Mouse (Mus musculus): ENCODE measurements around the gene Fgfr2.

Gene Fgfr2

GRCm38 (mm10) chr7:132393582-132394175 lies 729.5 kb downstream of the Fgfr2 start:
- DNase-seq (ENCODE audit: low spot score), result no peak

- DNase-seq (ENCODE audit: low spot score), result no peak
Measured at GRCm38 (mm10) chr7:132393014-132393406, 730.1 kb downstream of the Fgfr2 start.

- DNase-seq (ENCODE audit: low spot score), result no peak
Measured at GRCm38 (mm10) chr7:132392233-132393013, 730.7 kb downstream of the Fgfr2 start.

DNA sequence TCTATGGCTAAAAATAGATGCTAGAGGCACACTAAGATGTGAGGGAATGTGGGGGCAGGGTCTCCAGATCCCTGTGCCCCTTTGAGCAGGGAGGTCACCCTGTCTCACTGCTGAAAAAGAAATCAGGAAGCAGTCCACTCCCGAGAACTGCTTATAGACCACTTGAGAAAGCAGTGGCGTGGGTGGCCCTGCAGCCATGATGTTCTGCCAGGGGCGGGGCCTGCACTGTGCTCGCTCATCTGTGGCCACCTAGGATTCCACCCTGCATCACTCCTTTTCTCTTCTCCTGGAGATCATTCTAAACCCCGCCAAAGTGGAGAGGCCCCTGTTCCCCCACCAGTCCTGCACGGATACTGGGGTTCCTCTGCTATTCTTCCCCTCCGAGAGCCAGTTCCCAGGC lies 733.7 kb downstream of the Fgfr2 start:
- DNase-seq (ENCODE audit: low spot score), result no peak

- DNase-seq (ENCODE audit: low spot score), result no peak
Measured at GRCm38 (mm10) chr7:132387507-132387906, 735.6 kb downstream of the Fgfr2 start.

DNA sequence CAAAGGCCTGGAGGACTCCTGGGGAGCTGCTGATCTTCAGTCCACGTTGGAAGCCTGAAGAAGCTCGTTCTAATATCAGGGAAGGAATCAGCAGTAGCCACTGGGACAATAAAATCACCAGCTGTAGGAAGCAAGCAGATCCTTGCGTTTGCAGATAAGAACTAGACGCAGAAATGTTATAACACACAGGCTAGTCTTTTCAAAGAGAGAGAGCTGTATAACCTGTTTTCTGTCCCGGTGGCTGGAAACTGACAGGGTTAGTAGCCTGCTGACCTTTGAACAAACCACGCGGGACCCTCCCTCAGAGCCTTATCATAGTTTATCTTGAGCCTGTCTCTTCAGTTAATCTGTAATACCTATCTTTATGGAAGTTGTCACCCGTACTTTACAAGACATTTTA lies 736.8 kb downstream of the Fgfr2 start:
- DNase-seq (ENCODE audit: low spot score), result no peak

DNA sequence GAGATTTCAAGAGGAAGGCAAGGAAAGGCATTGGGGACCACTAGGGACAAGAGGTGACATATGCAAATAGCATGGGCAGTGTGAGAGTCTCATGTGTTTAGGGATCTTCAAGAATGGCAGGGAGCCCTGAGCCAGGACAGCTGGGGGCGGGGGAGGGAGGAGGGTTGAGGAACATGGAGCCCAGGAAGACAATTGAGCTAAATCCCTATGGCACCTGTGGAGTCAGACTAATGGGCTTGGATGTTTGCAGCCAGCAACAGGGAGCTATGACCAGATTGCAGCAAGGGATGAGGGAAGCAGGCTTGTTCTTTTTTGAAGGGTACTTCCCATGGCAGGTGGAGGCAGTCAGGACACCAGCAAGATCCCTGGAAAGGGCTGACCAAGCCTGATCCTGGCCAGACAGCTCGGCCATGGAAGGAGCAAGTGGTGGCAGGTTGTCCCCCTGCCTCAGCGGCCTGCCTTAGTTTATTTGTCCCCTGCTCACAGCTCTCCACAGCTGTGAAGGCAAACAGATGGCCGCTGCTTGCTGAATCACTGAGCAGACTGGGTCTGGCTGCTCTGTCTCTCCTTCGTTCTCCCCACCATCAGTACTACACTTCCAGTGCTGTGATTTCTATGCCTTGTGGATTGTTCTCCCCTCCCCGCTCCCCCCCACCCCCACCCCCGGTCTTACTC lies 737.6 kb downstream of the Fgfr2 start:
- DNase-seq (ENCODE audit: low spot score), result no peak

DNA sequence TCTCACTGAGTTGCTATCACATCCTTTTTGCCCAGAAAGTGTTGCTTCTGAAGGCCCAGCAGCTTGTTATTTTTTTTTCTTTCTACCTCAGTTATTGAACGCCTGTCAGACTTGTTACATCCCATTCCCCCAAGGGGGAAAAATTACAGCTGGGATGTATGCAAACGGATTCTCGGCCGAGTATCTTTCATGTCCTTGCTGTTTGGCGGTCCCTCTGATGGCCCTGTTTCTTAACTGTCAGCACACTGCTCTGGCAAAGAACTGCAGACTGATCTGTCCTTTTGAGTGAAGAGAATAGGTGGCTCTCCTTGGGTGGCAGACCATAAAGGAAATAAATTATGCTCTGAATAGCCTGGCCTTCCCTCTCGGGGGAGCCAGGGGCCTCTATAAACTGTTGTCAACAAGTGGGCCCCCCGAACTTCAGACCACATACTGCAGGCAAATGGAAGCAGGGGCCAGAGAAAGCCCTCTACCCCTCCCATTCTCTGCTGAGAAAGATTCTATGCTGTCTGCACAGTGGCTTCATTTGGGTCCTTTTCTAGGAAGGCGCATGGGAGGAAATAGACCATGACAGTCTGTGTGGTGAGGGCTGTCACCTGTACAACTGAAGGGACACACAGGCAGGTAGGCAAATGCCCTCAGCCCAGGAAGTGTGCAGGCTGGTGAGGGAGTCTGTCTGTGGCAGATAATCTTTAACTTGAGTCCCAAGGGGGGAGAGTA lies 738.3 kb downstream of the Fgfr2 start:
- no peak for DNase-seq (ENCODE audit: low spot score)

DNA sequence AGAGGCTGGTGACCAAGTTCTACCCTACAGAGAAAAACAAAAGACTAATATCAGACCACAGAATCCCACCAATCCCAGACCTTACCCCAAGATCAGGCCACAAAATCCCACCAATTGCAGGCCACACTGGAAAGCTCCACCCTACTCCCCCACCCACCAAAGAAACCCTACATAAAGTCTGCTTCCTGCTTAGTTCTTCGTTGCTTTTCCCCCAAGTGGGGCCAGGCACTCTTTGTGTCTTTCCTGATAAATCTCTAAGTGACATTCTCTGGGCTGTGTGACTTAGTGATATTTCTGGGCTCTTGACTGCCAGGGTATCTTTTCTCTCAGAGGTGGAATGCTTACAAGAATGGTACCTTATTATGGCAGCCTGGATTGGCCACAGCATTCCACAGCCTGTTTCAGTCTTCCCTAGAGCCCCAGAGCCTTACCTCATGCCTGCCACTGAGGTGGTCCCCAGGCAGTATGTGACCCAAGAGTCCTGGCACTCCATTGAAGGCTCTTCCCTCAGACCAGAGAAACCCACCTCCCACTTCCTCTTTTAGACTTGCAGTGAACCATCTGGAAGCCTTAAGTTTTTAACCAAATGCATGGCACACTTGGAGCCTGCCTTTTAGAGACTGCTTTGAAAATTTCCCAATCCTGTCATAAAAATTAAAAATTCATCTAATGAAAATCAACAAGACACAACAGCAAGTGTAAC lies 742.4 kb downstream of the Fgfr2 start:
- no peak for DNase-seq (ENCODE audit: low spot score)

DNA sequence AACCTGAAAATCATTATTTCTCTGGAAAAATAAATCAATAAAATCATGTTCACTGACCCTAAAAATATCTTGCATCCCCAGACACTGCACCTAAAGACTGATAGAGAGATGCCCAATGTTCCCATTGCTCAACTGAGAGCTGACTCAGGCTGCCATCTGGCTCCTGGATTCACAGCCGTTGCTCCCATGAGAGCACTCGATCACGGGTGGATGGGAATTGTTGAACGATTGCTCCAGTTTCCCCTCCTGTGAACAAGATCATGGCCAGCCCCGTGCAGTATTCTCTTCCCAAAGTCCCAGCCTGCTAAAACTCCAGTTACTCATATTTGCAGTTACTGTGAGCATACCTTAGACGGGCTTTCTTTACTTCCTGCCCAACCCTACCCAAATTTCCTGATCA lies 745.2 kb downstream of the Fgfr2 start:
- no peak for DNase-seq (ENCODE audit: low spot score)

GRCm38 (mm10) chr7:132373594-132374378 lies 749.4 kb downstream of the Fgfr2 start:
- DNase-seq (ENCODE audit: low spot score), result no peak

- no peak for DNase-seq (ENCODE audit: low spot score)
Measured at GRCm38 (mm10) chr7:132372752-132373513, 750.2 kb downstream of the Fgfr2 start.

GRCm38 (mm10) chr7:132371832-132372231 lies 751.3 kb downstream of the Fgfr2 start:
- no peak for DNase-seq (ENCODE audit: low spot score)

DNA sequence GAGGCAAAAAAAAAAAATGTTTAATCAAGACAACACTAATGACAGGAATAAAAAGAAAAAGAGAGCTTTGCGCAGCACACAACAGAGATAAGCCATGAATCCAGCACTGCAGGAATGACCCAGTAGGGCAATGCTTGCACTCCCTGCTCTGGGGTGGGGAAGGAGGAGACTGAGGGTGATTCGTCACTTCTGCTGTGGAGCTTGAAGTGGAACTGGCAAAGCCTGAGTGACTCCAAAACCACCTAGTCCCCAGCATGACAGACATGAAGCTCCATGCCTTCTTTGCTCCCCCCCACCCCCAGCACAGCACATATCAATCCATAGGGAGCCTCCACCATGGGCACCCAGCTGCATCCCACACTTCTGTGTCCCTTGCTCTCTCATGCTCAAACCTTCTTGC lies 753.4 kb downstream of the Fgfr2 start:
- no peak for DNase-seq (ENCODE audit: low spot score)

DNA sequence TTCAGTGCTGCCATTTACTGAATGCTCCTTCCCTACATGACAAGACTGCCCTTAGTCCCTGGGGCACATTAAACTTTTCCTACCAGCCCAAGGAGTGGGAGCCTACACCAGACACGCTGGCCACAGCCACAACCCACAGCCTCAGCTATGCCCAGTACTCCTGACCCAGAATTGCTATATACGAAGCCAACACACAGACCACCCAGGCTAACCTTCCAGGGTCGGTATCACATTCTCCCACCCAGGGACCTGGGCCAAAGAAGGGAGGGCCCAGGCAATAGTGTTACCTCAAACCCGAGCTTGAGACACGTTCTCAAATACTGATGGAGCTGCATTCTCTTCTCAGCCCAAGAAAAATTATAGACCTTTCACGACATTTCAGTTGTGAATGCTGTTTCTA lies 754.3 kb downstream of the Fgfr2 start:
- DNase-seq (ENCODE audit: low spot score), result no peak

DNA sequence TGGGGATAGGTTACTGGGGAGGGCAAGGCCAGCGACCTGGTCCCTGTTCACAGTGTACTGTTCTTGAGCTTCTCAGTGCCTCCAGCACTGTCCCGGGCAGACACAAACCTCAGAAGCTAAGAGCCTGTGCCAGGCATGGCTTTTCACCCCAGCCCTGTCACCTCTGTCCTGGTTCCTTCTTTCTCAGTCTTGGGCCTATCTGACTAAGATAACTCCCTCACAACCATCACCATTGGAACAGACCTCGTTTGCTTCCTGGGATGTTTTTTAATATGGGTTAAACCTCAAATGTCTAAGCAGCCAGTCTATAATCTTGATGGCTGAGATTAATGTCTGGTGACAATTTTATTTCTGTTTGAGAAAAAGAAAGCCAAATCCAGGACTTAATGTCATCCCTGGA lies 755.8 kb downstream of the Fgfr2 start:
- DNase-seq (ENCODE audit: low spot score), result no peak

GRCm38 (mm10) chr7:132365703-132366384 lies 757.3 kb downstream of the Fgfr2 start:
- DNase-seq (ENCODE audit: low spot score), result peak; percentile 67

DNA sequence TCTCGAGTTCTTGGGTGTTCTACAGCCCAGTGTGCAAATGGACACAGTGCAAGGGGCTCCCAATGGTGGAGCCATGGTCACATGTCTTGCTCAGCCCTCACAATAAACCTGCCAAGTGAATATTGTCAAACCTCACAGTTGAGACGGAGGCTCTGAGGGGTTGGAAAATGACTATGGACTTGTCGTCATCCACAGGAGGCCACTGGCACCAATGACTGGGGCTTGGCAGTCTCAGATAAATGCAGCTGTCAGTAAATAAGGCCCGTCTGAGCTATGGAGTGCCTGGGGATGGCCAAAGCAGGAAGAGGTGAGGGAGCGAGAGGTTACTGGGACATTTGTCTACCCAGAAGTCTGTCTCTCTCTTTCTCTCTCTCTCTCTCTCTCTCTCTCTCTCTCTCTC lies 758.0 kb downstream of the Fgfr2 start:
- DNase-seq (ENCODE audit: low spot score), result peak; percentile 33

DNA sequence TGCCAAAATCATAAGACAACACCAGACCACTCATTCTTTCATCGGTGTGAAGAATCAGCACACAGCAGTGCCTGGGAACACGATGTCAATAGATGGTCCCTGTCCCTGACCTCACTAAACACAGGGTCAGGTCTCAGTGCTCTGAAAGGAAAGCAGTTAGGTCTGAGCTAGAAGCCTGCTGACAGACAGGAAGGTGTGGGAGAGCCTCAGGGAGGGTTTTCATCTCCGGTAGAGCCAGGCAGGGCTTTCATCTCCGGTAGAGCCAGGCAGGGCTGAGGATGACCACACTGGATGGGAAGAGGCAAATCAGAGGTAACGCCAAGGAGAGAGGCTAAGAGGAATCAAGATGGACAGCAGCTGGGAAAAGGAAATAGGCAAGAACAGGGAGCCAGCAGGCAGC lies 758.6 kb downstream of the Fgfr2 start:
- peak; percentile 20 for DNase-seq (ENCODE audit: low spot score)

DNA sequence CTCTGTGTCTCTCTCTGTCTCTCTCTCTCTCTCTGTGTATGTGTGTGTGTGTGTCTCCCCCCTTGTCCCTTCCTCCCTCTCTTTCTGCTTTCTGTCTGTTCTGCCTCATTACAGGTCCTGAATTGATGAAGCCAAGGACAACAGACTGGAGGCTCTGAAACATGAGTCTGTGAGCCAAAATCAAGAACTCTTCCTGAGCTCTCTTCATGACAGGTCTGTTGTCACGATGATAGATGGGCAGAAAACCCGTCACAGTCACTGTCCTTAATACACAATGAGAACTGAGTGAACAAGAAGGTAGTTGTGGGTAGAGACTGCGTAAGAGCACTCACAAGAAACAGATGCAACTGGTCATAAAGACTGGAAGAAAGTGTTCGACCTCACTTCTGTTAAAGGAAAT lies 762.8 kb downstream of the Fgfr2 start:
- no peak for DNase-seq (ENCODE audit: low spot score)

Data from T-cell, adult 2 months (primary cell).